Mouse (Mus musculus) heart, postnatal 14 days (tissue): ENCODE measurements around the gene Rrp1. TPM values are rescaled to one million over a fixed set of nuclear protein-coding genes. Genes with fewer than 3 reads are reported as not detected.

Experiments used
- DNase-seq, 2 experiments: peaks; one replicate each; pipeline ENCODE4 v3.0.0; 2021 to 2022
- intact Hi-C: fragments of 180-260 bp; cut with DNase I; formaldehyde crosslinking; loops from one replicate; pipeline ENCODE4 v1.15.1; 2025
- microRNA-seq, 2 experiments: library from miRNA; unstranded; fragments of <30 nt; microRNA quantifications; one replicate each; pipeline ENCODE4 v1.2.0; 2021 to 2022
- total RNA-seq, 2 experiments: library from RNA; stranded (reverse); gene quantifications; 2 replicates each; pipeline ENCODE4 v1.2.3; 2021

Rrp1 gene
- total RNA-seq, 2 experiments from 2014 or later, result 100.0 to 104 TPM

- intact Hi-C loops, result loop anchor here (5.0 kb wide), 2 partner anchors 35 to 60 kb away; no protein-coding TSS in a partner anchor
- no peak for DNase-seq
Observed at GRCm38 (mm10) chr10:78352666-78353030, 60.2 kb downstream of the Rrp1 start.

GRCm38 (mm10) chr10:78351887-78352665, 60.8 kb downstream of the Rrp1 start, which contains the start of gene Agpat3:
TSS of gene Agpat3 (minus strand) at chr10:78352489.
- peak; percentile 74 to 79 for DNase-seq
- intact Hi-C loops, result loop anchor here (5.0 kb wide), 2 partner anchors 35 to 60 kb away; no protein-coding TSS in a partner anchor

- DNase-seq, result no peak
- intact Hi-C loops, result loop anchor here (5.0 kb wide), 2 partner anchors 36 to 59 kb away; no protein-coding TSS in a partner anchor
Observed at GRCm38 (mm10) chr10:78351564-78351886, 61.3 kb downstream of the Rrp1 start.

- intact Hi-C loops, result loop anchor here (5.0 kb wide), 2 partner anchors 36 to 59 kb away; no protein-coding TSS in a partner anchor
- DNase-seq, result no peak
Observed at GRCm38 (mm10) chr10:78350796-78351556, 61.9 kb downstream of the Rrp1 start.

Small RNAs within 50 kb of the gene (microRNA-seq; reads per million reads assigned to microRNA genes)
- gene Mir6410, result 0 reads per million in 2 experiments
- 0 to 3.4 reads per million in 2 experiments for gene Mir6907
- gene Mir6908, result 0 to 1.1 reads per million in 2 experiments

Other genes with a start within 250 kb of the Rrp1 start
- gene D10Jhu81e, start 243.3 kb downstream of the Rrp1 start, total RNA-seq, result 100 to 1,000 TPM; 380 to 389 TPM
- gene Pwp2, start 227.9 kb downstream of the Rrp1 start, total RNA-seq, result 1 to 10 TPM; 7.0 to 8.2 TPM
- 10 to 100 TPM; 42.0 to 42.8 TPM for gene Trappc10, start 168.4 kb downstream of the Rrp1 start, total RNA-seq
- 100 to 1,000 TPM; 246 to 265 TPM for gene Agpat3, start 60.6 kb downstream of the Rrp1 start, total RNA-seq
- gene Cstb, start 12.6 kb upstream of the Rrp1 start, total RNA-seq, result 10 to 100 TPM; 31.2 to 36.3 TPM
- 10 to 100 TPM; 10.2 to 11.1 TPM for gene Pdxk, start 51.9 kb upstream of the Rrp1 start, total RNA-seq
- gene Olfr1358, start 104.4 kb upstream of the Rrp1 start, total RNA-seq, result not detected
- 10 to 100 TPM; 44.4 to 45.9 TPM for gene Ilvbl, start 161.3 kb upstream of the Rrp1 start, total RNA-seq
- 10 to 100 TPM; 15.0 to 15.1 TPM for gene Syde1, start 178.9 kb upstream of the Rrp1 start, total RNA-seq
- not detected for gene Olfr1357, start 205.0 kb upstream of the Rrp1 start, total RNA-seq